Mouse (Mus musculus) kidney, adult 2 months (tissue): ENCODE measurements around the gene Enpp4.

Experiments
- CTCF ChIP-seq: fragments of 200-500 bp; conservative IDR thresholded peaks from 2 replicates; pipeline ENCODE4 v1.5.1; 2011; ENCODE audit warnings: low read depth, mild to moderate bottlenecking, control low read depth, low read length, moderate library complexity, mixed read lengths; ENCODE audit not compliant: insufficient read depth, insufficient read length
- POLR2A ChIP-seq: fragments of 200-500 bp; IDR thresholded peaks from one replicate; pipeline ENCODE4 v1.6.1; 2011; ENCODE audit warnings: low read depth, low read length, control low read depth

- TF ChIP-seq POLR2A (no peak), CTCF (no peak)
These were observed 11.0 kb upstream of the Enpp4 start for GRCm38 (mm10) chr17:44116584-44116983.
